Mouse (Mus musculus): ENCODE measurements around the gene Polh.

GRCm38 (mm10) chr17:46159236-46159635 is 43.2 kb downstream of the Polh start:
- TF ChIP-seq CTCF (IDR thresholded peaks at IDR 0.05; ENCODE audit: extremely low read depth, insufficient read depth, insufficient read length, insufficient replicate concordance) (no peak), POLR2A (IDR thresholded peaks at IDR 0.05; ENCODE audit: low read depth, low read length) (no peak)

All from spleen, adult 2 months (tissue).